In the genomic region with DNA sequence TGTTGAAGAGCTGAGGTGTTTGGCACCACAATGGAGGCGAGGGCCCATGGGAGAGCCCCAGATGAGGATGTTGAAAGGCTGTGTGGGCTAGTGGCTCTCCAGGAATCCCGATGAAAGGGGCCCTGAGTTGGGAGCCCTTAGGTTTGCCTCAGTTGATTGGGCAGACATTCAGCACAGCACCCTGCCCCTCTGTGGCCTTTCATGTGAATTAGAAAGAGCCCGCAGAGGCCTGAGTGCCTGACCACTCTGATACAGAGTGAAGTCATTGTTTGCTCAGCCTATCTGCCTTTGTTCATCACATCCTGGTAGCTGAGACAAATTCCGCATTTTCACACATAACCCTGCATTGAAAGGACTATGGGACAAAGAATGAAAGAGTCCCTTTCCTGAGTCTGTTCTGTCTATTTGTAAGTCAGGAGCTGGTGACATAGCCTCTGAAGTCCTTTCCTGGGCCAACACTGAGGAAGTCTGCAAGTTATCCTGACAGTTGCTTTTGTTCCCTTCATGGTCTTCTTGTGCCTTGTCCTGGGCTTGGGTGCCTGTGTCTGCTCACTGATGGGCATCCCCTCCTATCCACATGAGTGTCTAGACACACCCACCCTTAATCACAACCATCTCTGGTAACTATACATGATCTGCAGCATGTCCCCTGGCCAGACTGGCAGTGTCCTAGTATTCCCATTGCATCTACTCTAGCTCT, we compare ENCODE assay signal across 21 mouse cellular contexts. TPM values are rescaled to one million over a fixed set of nuclear protein-coding genes. Genes with fewer than 3 reads are reported as not detected.
"Had no signal": no experiment of that assay in that cellular context is flagged by ENCODE, and none has a peak within 500 bp of the region (broad histone marks: within the 10 kb centered on the region; RNA-seq: fewer than 3 reads in every experiment).

No protein-coding gene starts in this region.

- H3K4me1 ChIP-seq: liver, embryonic 15.5 days; neural tube, embryonic 13.5 days had no signal

- H3K27me3 ChIP-seq: limb, embryonic 13.5 days; liver, embryonic 15.5 days; neural tube, embryonic 13.5 days had no signal

- H3K36me3 ChIP-seq: limb, embryonic 13.5 days; liver, embryonic 15.5 days; neural tube, embryonic 13.5 days had no signal

- DNase-seq: kidney, postnatal 14 days; left cerebral cortex, postnatal 4 days; lung, embryonic 14.5 days; lung, postnatal 10 days; lung, postnatal 4 days; retina, postnatal 1 day; right cerebral cortex, postnatal 4 days; spleen, adult 18-20 months had no signal

- H3K9ac ChIP-seq: limb, embryonic 13.5 days; liver, embryonic 15.5 days; lung, embryonic 14.5 days; neural tube, embryonic 13.5 days had no signal

- H3K9me3 ChIP-seq: limb, embryonic 13.5 days; liver, embryonic 15.5 days; neural tube, embryonic 13.5 days had no signal

- H3K4me2 ChIP-seq: limb, embryonic 13.5 days; liver, embryonic 15.5 days; lung, embryonic 14.5 days; midbrain, embryonic 11.5 days; neural tube, embryonic 13.5 days had no signal

- ATAC-seq: midbrain, embryonic 16.5 days had no signal

- H3K27ac ChIP-seq: limb, embryonic 13.5 days; liver, embryonic 15.5 days; neural tube, embryonic 13.5 days had no signal

- H3K4me3 ChIP-seq: limb, embryonic 13.5 days; liver, embryonic 15.5 days; neural tube, embryonic 13.5 days had no signal

RNA-seq across cellular contexts. Expression of a gene that starts 41.6 kb away (rescaled TPM):
- total RNA-seq: layer of hippocampus, adult 8-10 months; layer of hippocampus, postnatal 14 days; left cerebral cortex, adult 18-20 months; megakaryocyte, adult 5-6 weeks had no signal

RNA-seq across cellular contexts. Expression of a gene that starts 50.8 kb away (rescaled TPM):
- total RNA-seq: layer of hippocampus, adult 8-10 months; layer of hippocampus, postnatal 14 days; left cerebral cortex, adult 18-20 months; left cerebral cortex, postnatal 10 days; left cerebral cortex, postnatal 4 days; liver, adult 2 months; megakaryocyte, adult 5-6 weeks had no signal
- polyA plus RNA-seq: large intestine, adult 2 months; liver, adult 2 months; liver, embryonic 15.5 days; lung, embryonic 14.5 days; midbrain, embryonic 11.5 days; midbrain, embryonic 16.5 days; neural tube, embryonic 13.5 days; stomach, embryonic 16.5 days had no signal
